Mouse (Mus musculus): ENCODE measurements around the gene Gm17455. TPM values are rescaled to one million over a fixed set of nuclear protein-coding genes. Genes with fewer than 3 reads are reported as not detected.

Gene Gm17455
- polyA plus RNA-seq, 1 experiment from 2014 or later: 0.89 TPM

DNA sequence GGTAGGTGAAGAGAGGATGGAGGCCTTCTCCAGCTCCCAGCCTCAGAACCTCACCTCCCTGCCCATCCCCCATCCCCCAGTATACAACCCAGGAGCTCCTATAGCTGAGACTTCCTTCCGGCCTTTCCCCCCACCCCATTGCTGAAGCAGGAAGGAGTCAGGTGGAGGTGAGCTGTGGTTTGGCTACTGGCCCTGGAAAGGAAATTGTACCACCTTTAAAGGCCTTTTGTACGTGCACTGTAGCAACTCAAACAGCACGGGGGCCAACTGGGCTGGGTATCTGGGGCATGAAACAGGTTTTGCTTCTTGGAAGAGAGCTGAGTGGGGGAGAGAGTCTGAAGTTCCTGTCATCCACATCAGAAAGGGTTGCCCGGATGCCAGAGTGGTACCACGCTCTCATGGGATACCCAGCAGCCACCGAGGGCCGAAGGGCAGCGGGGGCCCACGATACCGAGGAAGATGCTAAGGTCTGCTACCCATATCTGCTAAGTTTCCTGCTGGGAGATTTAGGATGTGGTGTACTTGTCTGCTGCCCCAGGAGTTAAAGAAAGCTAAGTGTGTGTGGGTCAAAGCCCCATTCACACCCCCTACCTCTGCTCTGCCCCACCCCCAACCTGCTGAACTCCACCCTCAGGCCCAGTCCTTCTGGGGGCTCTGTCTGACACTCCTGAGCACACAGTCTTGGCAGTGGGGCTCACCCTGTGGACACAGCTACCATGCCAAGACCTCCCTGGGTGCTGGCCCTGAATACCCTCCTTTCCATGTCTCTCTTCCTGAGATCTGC, 18.2 kb upstream of the Gm17455 start:
- Histone ChIP-seq H3K9me3 (no peaks in the 10 kb centered on the region), H3K36me3 (no peaks in the 10 kb centered on the region), H3K4me1 (peaks cover 20% of the 10 kb centered on the region), H3K27ac (no peak overlapping the region), H3K27me3 (ENCODE audit: insufficient read depth, poor library complexity, severe bottlenecking) (no peaks in the 10 kb centered on the region; the same call in 1 of the 2 replicates), H3K4me3 (no peak overlapping the region)
- DNase-seq (ENCODE audit: low spot score): no peak
- WGBS: 71% methylated on average over 10 of the region's 10 CpGs

DNA sequence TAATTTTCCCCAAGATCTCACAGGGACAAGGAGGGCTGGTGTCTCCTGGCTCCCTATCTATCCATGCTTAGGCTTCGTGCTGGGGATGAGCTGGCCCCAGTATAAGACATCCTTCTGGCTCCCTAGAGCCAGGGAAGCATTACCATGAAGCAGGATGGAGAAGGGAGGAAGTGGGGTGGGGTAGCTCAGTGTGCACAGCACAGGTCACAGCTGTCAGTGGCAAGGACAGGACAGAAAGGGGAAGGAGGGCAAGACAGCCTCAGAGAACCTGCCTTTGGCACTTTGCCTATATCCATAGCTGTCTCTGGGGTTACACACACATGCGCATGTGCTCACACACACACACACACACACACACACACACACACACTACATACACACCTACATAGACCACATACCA, 11.2 kb upstream of the Gm17455 start:
- Histone ChIP-seq H3K9me3 (no peaks in the 10 kb centered on the region), H3K27me3 (ENCODE audit: insufficient read depth, poor library complexity, severe bottlenecking) (no peaks in the 10 kb centered on the region), H3K27ac (no peak overlapping the region), H3K4me1 (peaks cover 23% of the 10 kb centered on the region), H3K36me3 (no peaks in the 10 kb centered on the region), H3K4me3 (no peak overlapping the region)
- 67% methylated on average over 2 of the region's 2 CpGs for WGBS
- no peak for DNase-seq (ENCODE audit: low spot score)

DNA sequence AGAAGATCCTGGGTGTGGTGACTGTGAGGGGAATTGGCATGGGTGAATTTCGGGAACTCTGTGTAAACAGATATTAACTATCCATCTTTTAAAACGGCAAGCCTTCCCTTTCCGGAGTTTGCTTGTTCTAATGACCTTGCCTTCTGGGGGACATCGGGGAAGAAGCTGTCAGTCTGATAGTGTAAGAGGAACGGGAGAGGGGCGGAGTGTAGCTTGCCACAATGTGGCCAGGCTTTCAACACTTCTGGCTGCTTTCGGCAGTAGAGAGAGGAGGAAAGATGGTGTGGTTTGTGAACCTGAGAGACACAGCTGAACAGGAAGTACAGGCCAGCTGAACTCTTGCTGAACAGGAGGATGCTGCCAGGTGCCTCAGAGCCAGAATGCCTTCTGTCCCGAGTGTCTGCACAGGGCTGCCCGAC, 10.1 kb upstream of the Gm17455 start:
- H3K27me3 ChIP-seq (ENCODE audit: insufficient read depth, poor library complexity, severe bottlenecking): no peaks in the 10 kb centered on the region
- H3K36me3 ChIP-seq: no peaks in the 10 kb centered on the region
- no peaks in the 10 kb centered on the region for H3K9me3 ChIP-seq
- peaks cover 23% of the 10 kb centered on the region for H3K4me1 ChIP-seq
- DNase-seq (ENCODE audit: low spot score): no peak
- peak overlapping the region; percentile 13; the same call in 1 of the 2 replicates for H3K4me3 ChIP-seq
- WGBS: 18% methylated on average over 9 of the region's 9 CpGs
- H3K27ac ChIP-seq: peak overlapping the region; percentile 62; the same call in 1 of the 2 replicates

- 44% methylated on average over 6 of the region's 6 CpGs for WGBS
- no peaks in the 10 kb centered on the region for H3K27me3 ChIP-seq (ENCODE audit: insufficient read depth, poor library complexity, severe bottlenecking)
- DNase-seq (ENCODE audit: low spot score): no peak
- H3K4me1 ChIP-seq: peaks cover 25% of the 10 kb centered on the region
- H3K36me3 ChIP-seq: no peaks in the 10 kb centered on the region
- H3K9me3 ChIP-seq: no peaks in the 10 kb centered on the region
- peak overlapping the region; percentile 62; the same call in 1 of the 2 replicates for H3K27ac ChIP-seq
- no peak overlapping the region for H3K4me3 ChIP-seq
Observed at GRCm38 (mm10) chr10:60390177-60390903, 9.2 kb upstream of the Gm17455 start.

- H3K4me3 ChIP-seq: no peak overlapping the region
- 54% methylated on average over 5 of the region's 5 CpGs for WGBS
- H3K4me1 ChIP-seq: peaks cover 29% of the 10 kb centered on the region
- H3K27me3 ChIP-seq (ENCODE audit: insufficient read depth, poor library complexity, severe bottlenecking): no peaks in the 10 kb centered on the region
- H3K27ac ChIP-seq: peak overlapping the region; percentile 62; the same call in 1 of the 2 replicates
- H3K36me3 ChIP-seq: no peaks in the 10 kb centered on the region
- H3K9me3 ChIP-seq: no peaks in the 10 kb centered on the region
- no peak for DNase-seq (ENCODE audit: low spot score)
Observed at GRCm38 (mm10) chr10:60390904-60391420, 8.6 kb upstream of the Gm17455 start.

- Histone ChIP-seq H3K4me1 (peaks cover 29% of the 10 kb centered on the region), H3K27ac (no peak overlapping the region), H3K36me3 (no peaks in the 10 kb centered on the region), H3K4me3 (no peak overlapping the region), H3K9me3 (no peaks in the 10 kb centered on the region), H3K27me3 (ENCODE audit: insufficient read depth, poor library complexity, severe bottlenecking) (no peaks in the 10 kb centered on the region)
- WGBS: 92% methylated on average over 9 of the region's 9 CpGs
- DNase-seq (ENCODE audit: low spot score): no peak
Observed at GRCm38 (mm10) chr10:60391661-60392060, 7.9 kb upstream of the Gm17455 start.

DNA sequence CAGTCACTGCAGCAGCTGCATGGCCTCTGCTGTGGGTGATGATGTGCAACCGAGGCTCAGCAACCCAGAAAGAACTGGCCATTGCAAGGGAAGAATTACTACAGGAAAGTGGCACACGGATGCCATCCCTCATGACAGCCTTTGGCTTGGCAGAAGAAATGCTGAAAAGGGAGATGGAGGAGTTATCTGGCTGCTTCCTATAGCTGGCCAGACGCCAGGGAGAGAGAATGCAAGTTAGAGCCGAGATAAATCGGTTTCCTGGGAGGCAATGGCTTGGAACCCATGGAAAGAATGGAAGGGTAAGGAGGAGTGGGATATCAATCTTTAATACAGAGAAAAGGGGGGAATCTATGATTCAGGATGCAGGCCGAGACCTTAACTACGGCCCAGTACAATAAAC, 4.6 kb upstream of the Gm17455 start:
- H3K27ac ChIP-seq: no peak overlapping the region
- no peaks in the 10 kb centered on the region for H3K36me3 ChIP-seq
- H3K4me3 ChIP-seq: no peak overlapping the region
- no peak for DNase-seq (ENCODE audit: low spot score)
- H3K9me3 ChIP-seq: no peaks in the 10 kb centered on the region
- peaks cover 27% of the 10 kb centered on the region for H3K4me1 ChIP-seq
- WGBS: 73% methylated on average over 7 of the region's 7 CpGs
- H3K27me3 ChIP-seq (ENCODE audit: insufficient read depth, poor library complexity, severe bottlenecking): no peaks in the 10 kb centered on the region

DNA sequence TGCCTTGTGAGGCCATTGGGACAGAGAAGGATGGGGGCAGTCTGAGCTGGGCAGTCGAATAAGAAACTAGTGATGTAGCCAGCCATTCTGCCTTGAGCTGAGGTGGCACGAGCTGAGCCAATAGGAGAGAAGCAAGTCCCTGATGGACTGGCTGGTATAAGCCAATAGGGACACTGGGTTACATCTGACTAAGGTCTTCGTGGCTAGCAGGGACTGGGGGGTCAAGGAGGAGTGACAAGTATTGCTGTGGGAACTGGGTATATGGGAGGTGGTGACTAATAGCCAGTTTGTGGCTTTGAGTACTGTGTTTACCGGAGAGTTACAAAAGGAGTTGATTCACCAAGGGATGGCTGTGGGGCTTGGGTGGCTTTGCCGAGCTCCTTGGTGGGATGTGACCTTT, 3.9 kb upstream of the Gm17455 start:
- no peak for DNase-seq (ENCODE audit: low spot score)
- no peaks in the 10 kb centered on the region for H3K9me3 ChIP-seq
- no peak overlapping the region for H3K27ac ChIP-seq
- H3K4me3 ChIP-seq: no peak overlapping the region
- H3K36me3 ChIP-seq: no peaks in the 10 kb centered on the region
- peaks cover 20% of the 10 kb centered on the region for H3K4me1 ChIP-seq
- WGBS: 68% methylated on average over 5 of the region's 5 CpGs
- no peaks in the 10 kb centered on the region for H3K27me3 ChIP-seq (ENCODE audit: insufficient read depth, poor library complexity, severe bottlenecking)

DNA sequence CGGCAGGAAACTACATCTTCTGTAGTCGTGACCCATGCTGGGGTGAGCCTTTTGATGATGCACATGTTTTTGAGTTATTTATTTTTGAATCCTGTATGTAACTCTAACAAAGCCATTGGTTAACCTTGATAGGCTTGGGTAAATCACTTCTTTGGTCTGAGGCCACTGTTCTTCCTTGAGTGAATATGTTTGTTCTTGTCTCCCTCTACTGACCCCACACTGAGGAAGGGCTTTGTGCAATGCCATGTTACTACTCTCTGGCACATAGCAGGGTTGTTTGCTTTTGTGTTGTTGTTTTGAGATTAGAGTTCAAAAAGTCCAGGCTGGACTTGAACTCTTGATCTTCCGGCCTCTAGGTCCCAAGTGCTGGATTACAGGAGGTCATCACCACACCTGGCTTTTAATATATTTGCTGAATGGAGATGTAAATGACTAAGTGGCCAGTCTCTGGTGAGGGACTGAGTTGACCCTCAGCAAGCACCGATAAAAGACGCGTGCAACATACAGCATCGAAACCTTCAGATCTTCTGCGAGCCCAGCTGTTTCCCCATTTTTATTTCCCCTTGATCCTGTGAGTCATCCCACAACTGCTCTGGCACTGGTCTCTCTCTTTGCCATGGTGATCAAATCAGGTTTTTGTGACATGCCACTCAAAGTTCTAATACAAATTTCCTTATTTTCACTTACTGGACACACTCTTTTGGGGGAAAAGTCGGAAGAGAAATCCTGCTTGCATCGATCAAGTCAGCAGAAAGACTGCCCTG, 1.3 kb upstream of the Gm17455 start:
- no peak for DNase-seq (ENCODE audit: low spot score)
- 88% methylated on average over 10 of the region's 10 CpGs for WGBS
- H3K36me3 ChIP-seq: no peaks in the 10 kb centered on the region
- H3K4me3 ChIP-seq: no peak overlapping the region
- peaks cover 14% of the 10 kb centered on the region for H3K4me1 ChIP-seq
- no peak overlapping the region for H3K27ac ChIP-seq
- H3K27me3 ChIP-seq (ENCODE audit: insufficient read depth, poor library complexity, severe bottlenecking): no peaks in the 10 kb centered on the region; the same call in 1 of the 2 replicates
- H3K9me3 ChIP-seq: no peaks in the 10 kb centered on the region

- WGBS: 81% methylated on average over 11 of the region's 11 CpGs
- H3K4me1 ChIP-seq: peaks cover 9% of the 10 kb centered on the region
- peaks cover 10% of the 10 kb centered on the region for H3K27me3 ChIP-seq (ENCODE audit: insufficient read depth, poor library complexity, severe bottlenecking)
- H3K27ac ChIP-seq: no peak overlapping the region
- no peaks in the 10 kb centered on the region for H3K9me3 ChIP-seq
- DNase-seq (ENCODE audit: low spot score): no peak
- no peak overlapping the region for H3K4me3 ChIP-seq
- H3K36me3 ChIP-seq: no peaks in the 10 kb centered on the region
Observed at GRCm38 (mm10) chr10:60400507-60401295, 1.2 kb downstream of the Gm17455 start.

- no peaks in the 10 kb centered on the region for H3K36me3 ChIP-seq
- no peak overlapping the region for H3K27ac ChIP-seq
- no peak for DNase-seq (ENCODE audit: low spot score)
- peaks cover 46% of the 10 kb centered on the region for H3K27me3 ChIP-seq (ENCODE audit: insufficient read depth, poor library complexity, severe bottlenecking)
- 54% methylated on average over 7 of the region's 7 CpGs for WGBS
- no peaks in the 10 kb centered on the region for H3K9me3 ChIP-seq
- H3K4me1 ChIP-seq: no peaks in the 10 kb centered on the region
- H3K4me3 ChIP-seq: no peak overlapping the region
Observed at GRCm38 (mm10) chr10:60405460-60406177, 6.1 kb downstream of the Gm17455 start.
